Mouse (Mus musculus) liver, postnatal 0 days (tissue): ENCODE results near the gene Snapc4.

Experiments used
- CTCF ChIP-seq: sonication (generic); IDR thresholded peaks from 2 replicates; pipeline ENCODE4 v1.5.1; 2016; ENCODE audit warnings: antibody characterized with exemption, low read depth
- EP300 ChIP-seq: IDR thresholded peaks from 2 replicates; pipeline ENCODE4 v1.6.1; 2016; ENCODE audit warnings: antibody characterized with exemption, low read depth, mild to moderate bottlenecking

DNA sequence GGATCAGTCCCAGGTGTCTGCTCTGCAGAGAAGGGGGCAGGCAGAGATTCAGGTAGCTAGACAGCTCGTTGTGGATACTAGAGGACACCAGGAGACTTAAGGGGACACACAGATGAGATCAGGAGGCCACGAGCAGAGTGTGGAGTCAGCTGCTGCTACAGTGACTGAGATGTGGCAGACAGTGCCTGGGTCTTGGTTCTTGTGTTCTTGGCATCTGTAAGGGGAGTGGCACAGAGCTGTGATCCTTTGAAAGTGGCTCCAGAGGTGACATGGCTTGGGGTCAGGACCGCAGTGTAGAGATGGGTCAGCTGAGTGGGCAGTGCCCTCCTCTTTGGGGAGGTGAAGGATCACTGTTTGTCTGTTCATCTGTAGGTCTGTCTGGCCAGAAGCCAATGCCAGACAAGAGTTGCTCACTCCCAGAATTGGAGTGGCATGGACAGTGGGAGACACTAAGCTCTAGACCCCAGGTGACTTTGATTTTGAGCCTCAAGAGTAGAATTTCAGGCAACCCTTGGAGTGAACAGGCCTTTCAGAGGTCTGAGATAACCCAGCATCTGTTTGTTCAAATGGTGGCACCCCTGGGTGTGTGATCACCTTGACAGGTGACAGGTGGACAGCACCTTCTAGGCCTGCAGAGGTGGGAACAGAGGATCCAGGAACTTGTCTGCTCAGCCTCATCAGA lies 62.3 kb downstream of the Snapc4 start:
- TF ChIP-seq CTCF (no peak), EP300 (no peak)
